Mouse (Mus musculus) ovary, postnatal 10 days (tissue): Measurements from ENCODE around the gene Idi1.
"Not testable (repeated sequence)": the region's sequence is repeated elsewhere in the genome, so short reads cannot be mapped to it uniquely, and the experiment has no call there.

Source experiments
- DNase-seq: peaks from one replicate; pipeline ENCODE4 v3.0.0; 2022; ENCODE audit warnings: low spot score

Gene Idi1

GRCm38 (mm10) chr13:8888603-8889002 is 3.3 kb downstream of the Idi1 start:
- no peak for DNase-seq

GRCm38 (mm10) chr13:8905986-8906385 is 20.7 kb downstream of the Idi1 start:
- DNase-seq: not testable (repeated sequence)

DNA sequence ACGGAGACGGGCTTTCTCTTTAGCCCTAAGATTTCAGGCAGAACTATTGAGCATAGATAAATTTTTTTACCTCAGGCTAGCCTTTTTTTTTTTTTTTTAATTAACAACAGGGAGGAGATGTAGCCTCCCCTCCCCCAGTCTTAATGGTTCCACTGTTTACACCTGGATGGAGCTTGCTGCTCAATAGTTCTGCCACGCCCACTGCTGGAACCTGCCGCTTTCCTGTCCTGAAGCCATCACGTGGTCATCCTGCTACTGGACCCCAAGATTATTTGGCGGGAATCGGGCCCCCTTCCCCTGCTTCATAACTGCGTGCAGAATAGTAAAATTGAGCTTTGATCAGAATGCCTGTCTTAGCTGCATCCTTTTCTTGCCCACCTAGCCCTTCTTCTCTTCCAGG is 28.6 kb downstream of the Idi1 start:
- not testable (repeated sequence) for DNase-seq

- DNase-seq: no peak
Observed at GRCm38 (mm10) chr13:8933499-8933898, 48.2 kb downstream of the Idi1 start.

- not testable (repeated sequence) for DNase-seq
Observed at GRCm38 (mm10) chr13:8937611-8938140, 52.4 kb downstream of the Idi1 start.

GRCm38 (mm10) chr13:8941110-8941509 is 55.8 kb downstream of the Idi1 start:
- DNase-seq: not testable (repeated sequence)

DNA sequence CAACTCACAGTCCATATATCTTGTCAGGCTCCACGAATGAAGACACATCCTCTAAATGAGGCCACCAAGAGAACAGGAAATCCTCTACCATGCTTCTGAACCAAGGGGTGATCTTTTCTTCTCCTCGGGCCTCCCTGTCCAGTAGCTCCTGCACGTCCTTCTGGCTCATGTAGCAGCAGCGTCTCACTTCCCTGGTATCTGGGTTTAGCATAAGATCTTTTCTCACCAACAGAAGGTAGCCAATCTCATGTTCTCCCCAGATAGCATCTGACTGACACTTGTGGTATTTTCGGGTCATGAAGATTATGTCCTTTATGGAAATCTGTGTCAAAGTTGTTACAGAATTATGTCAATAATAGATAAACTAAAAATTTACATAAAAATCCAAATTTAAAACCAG is 56.4 kb downstream of the Idi1 start:
- not testable (repeated sequence) for DNase-seq
